Mouse (Mus musculus) spleen, postnatal 4 days (tissue): ENCODE results near the gene Pcnx2.

Source experiments
- DNase-seq, 2 experiments: peaks; one replicate each; pipeline ENCODE4 v3.0.0; 2022; ENCODE audit warnings: low spot score in 2 of 2

Gene Pcnx2

GRCm38 (mm10) chr8:125819797-125820196 is 78.3 kb downstream of the Pcnx2 start:
- no peak for DNase-seq

DNA sequence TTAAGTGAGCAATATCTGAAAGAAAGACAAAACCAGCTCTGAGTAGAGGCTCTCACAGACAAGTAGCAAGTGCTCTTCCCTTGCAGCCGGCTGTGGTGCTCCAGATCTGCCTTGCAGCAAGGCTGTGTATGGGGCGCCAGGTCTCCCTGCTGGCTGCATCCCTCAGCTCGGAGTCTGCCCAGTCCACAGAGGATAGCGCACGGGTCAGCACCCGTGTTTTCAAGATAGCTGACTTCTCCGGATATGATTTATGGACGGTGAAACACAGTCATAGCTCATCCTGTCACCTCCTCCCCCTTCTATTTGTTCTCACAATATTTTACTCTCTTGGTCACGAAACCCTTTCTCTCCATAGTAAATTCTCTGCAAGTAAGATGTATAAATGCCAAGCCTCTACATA is 79.3 kb downstream of the Pcnx2 start:
- no peak for DNase-seq

DNA sequence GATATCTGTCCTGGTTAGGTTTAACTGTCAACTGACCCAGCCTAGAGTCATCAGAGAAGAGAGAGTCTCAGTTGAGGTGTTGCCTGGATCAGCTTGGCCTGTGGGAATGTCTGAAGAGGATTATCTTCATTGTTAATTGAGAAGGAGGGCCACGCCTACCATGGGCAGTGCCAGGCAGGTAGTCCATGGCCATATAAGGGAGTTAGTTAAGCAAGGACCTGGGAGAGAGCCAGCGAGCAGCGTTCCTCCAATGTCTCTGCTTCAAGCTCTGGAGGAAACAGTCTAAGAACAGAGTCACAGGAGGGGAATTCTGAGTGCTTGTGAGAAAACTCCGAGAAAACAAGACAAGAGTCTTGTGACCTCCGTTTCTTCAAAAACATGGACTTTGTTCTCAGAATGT is 81.4 kb downstream of the Pcnx2 start:
- no peak for DNase-seq

- no peak for DNase-seq
Measured at GRCm38 (mm10) chr8:125808826-125809225, 89.3 kb downstream of the Pcnx2 start.

DNA sequence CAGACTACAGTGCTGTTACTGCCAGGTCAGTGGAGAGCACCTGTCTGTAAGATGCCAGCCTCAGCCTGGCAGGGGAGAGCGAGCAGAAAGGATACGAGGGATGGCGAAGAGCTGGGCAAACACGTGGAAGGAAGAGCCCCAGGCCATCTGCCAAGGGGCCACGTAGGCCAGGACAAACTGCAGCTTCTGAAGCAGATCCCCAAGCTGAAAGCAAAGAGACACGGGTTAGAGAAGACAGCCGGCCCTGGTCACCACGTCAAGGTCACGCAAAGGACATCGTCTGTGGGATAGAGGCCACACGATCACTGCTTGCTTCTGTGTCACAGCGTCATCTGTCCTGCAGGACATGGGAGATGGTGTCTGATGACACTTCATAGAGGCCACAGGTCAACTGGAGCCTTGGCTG is 90.2 kb downstream of the Pcnx2 start:
- no peak for DNase-seq

DNA sequence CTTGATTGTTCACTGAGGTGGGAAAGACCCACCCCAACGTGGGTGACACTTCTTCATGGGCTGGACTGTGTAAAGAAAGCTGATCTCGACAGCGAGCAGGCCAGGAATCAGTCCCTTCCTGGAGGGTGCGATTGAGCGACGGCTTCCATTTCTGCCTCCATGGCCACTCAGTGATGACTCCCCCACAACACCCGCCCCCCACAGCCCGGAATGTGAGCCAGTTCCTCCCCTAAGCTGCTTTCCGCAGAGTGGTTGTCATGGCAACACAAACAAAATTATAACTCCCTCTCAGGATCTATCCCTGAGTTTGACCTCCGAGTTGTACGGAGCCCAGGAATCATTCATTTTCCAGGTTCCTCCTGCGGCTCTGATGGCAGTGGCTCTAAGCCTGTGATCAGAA is 91.7 kb downstream of the Pcnx2 start:
- no peak for DNase-seq

DNA sequence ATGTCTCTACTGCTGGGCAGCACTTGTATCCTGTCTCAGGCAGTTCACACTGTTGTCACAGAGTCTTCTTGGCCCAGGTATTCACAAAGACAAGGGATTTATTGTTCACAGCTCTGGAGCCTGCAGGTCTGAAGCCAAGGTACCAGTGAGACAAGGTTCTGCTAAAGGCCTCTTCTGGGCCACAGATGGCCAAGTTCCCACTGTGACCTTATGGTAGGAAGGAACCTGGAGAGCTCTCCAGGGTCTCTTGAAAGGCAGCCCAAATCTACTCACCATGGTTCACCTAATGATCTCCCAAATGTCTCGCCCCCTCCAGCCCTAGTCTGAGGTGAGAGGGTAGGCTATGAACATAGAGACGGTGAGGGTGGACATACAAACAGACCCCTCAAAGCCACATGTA is 101.1 kb downstream of the Pcnx2 start:
- DNase-seq, result no peak

- no peak for DNase-seq
Measured at GRCm38 (mm10) chr8:125795341-125795740, 102.8 kb downstream of the Pcnx2 start.

DNA sequence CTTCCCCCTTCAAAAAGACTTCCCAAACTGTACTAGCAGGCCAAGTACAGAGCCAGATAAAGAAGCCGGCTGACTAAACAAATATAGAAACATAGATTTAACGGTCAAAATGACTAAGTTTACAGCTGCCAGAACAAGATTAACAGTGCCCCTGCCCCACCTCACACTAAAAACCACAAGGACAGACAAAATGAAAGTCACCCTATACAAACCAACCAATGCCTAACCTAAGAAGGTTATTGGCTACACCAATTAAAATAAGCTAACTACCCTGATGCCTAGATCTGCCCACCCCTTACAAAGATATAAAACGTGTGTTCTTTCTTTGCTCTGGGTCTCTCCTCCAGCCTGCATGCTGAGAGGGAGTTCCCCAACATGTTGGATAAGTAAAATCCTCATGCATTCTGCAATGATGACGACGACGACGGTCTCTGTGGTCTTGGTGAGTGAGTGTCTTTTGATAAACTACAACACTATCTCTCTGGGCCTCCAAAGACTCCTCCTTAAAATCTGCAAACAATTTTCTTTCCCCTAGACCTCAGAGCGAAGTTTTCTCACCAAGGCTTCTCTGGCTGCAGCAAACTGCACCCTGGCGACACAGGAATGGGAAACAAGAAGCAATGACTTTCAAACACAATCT is 105.2 kb downstream of the Pcnx2 start:
- no peak for DNase-seq

DNA sequence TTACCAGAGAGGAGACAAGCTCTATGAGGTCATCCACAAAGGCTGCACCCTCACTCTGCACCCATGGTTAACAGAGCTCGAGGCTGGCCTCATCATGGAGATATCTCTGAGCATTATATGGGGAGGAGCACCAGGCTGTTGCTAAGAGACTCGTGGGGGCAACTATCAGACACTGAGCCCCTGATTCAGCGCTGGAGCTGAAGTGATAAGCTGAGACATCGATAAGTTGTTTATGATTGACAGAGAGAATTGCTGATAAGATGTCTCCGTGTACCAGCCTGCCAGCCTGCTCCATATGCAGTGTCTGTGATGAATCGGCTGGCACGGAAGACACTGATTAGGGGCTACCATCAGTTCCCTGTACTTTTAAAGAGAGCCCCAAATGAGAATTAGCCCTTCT is 111.2 kb downstream of the Pcnx2 start:
- DNase-seq, result no peak

GRCm38 (mm10) chr8:125782161-125782560 is 116.0 kb downstream of the Pcnx2 start:
- no peak for DNase-seq

DNA sequence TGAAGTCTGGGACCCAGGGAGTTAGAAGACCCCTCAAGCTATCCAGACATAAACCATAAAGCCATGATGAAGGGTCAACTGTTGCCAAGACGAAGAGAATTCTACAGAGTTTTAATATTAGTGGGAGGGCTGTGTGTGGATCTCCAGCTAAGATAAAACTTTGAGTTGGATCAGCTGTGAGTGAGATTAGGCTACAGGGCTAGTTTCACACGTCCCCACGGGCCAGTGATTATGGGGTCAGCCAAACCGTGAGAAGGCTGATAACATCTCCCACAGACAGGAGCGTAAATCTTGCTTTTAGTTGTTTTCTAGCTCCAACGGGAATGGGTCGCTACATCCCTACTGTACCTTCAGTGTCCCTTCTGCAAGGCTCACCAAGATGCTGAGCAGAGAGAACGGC is 118.5 kb downstream of the Pcnx2 start:
- DNase-seq, result no peak

- peak; percentile 31 to 79 for DNase-seq
Measured at GRCm38 (mm10) chr8:125778919-125779318, 119.2 kb downstream of the Pcnx2 start.

DNA sequence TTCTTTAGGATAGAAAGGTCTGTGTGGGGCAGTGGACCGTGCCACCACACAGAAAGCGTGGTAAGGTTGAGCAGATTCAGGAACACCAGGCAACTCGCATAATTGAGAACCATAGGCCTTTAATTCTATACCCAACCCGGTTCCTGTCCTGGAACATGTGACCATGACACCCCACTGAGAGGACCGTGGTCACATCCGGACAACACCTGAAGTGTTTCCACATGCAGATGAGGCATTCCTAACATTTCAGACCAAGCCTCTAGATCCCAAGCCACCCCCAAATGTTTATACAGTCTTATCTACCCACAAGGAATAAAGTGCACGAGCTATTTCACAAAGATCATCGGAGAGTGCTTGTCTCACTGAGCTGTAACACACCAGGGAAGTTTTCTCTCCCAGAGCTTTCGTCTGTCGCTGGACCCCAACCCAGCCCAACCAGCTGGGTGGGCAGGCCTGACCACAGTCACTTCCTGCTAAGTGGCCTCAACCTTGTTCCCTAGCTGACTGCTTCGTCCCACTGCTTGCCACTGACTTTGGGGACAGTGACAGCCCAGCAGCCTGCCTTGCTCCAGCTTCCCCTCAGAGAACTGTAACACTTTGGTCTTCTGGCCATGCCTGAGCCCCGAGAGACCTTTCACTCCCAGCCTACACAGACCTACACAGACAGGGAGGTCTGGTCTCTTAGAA is 120.5 kb downstream of the Pcnx2 start:
- DNase-seq, result no peak

GRCm38 (mm10) chr8:125776800-125777199 is 121.3 kb downstream of the Pcnx2 start:
- no peak for DNase-seq

DNA sequence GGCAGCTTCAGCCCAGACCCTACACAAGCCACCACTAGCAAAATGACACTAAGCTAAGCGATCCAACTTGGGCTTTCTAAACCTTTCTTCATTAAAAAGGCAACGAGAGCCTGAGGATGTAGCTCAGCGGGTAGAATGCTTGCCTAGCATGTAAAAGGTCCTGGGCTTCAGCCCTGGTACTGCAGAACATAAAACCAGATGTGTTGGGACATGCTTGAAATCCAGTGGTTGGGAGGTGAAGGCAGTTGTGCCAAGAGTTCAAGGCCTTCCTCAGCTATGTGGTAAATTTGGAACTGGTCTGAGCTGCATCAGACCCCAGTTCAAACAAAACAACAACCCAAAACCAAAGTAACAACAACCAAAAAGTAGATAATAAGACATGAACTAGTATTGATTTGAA is 121.8 kb downstream of the Pcnx2 start:
- no peak for DNase-seq

DNA sequence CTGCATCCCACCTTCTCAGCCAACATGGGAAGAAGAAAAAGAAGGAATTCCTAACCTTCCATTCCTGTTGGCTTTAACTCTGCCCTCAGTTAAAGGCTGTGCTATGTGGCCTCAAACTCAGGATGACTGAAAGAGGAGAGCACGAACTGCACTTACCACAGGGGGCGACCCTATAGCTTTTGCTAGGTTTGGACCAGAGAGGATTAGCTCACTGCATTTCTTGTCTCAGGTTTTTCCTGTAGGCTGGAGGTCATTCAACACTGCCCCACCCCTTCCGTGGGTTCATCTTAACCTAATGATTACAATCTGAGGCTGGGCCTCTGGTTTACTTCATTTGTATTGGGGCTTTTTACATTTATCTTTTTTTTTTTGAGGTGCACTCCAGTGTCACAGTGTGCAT is 123.1 kb downstream of the Pcnx2 start:
- no peak for DNase-seq

DNA sequence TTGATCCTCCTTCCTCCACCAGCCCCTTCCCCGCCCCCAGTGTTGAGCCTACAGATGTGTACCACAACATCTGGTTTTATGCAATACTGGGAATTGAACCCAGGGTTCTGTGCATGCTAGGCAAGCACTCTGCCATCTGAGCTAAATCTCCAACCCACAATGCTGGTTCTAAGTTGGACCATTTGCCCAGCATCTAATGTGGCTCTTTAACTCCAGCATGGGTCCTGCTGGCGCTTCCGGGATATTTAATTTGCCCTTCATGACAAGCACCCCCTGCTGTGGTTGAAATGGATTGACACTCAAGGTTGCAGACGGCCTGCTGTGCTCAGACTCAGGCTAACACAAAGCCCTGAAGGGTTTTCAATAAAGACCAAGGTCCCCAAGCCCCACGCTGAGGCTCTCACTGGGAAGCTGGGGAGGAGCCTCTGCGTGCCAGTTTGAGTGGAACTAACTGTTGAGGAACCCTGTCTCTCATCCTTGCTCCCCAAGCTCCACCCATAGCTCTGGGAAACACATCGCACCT is 124.8 kb downstream of the Pcnx2 start:
- no peak for DNase-seq

- no peak for DNase-seq
Measured at GRCm38 (mm10) chr8:125772300-125772699, 125.8 kb downstream of the Pcnx2 start.

- no peak for DNase-seq
Measured at GRCm38 (mm10) chr8:125768079-125768478, 130.0 kb downstream of the Pcnx2 start.

DNA sequence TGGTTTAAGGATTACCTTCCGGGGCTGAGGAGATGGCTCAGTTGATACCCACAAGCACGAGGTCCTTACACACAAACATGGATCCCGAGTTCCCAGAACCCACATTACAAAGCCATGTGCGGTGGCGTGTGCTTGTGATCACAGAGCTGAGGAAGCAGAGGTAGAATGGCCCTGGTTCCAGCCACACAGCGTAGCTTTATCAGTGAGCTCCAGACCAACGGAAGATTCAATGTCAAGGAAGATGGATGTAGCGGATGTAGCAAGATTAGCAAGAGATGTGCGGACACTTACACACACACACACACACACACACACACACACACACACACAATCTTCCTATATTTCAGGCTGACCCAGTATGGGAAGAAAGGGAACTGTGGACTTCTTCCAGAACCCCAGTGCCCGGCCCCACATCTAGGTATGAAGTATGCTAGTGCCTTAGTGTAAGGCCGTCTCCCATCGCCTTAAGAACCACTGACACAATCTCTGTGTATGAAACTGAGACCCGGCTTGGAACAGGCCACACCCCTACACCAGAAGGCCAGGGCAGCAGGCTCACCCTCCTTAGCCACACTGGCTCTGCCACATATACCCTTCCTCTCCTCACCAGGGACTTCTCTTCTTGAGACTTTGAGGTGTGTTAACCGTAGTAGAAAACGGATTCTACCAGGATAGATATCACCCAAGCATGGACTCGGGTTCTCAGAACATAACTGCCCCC is 134.9 kb downstream of the Pcnx2 start:
- no peak for DNase-seq

DNA sequence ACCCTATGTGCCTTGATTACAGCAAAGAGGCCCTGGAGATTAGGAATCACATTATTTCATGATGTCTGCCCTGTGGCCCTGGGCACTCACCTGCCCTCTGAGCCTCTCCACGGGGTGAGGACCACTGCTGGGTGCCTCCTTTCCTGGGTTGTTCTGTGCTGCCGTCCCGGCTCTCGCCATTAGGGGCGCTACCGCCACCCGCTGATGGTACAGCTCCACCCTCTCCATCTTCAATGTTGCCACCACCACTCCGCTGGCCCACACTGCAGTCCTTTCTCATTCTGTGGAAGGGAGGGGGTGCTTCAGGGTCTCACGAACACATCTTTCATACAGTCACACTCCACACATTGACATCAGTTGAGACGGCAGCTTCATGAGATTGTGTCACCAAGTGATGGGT is 139.1 kb downstream of the Pcnx2 start:
- peak; percentile 62 to 87 for DNase-seq

DNA sequence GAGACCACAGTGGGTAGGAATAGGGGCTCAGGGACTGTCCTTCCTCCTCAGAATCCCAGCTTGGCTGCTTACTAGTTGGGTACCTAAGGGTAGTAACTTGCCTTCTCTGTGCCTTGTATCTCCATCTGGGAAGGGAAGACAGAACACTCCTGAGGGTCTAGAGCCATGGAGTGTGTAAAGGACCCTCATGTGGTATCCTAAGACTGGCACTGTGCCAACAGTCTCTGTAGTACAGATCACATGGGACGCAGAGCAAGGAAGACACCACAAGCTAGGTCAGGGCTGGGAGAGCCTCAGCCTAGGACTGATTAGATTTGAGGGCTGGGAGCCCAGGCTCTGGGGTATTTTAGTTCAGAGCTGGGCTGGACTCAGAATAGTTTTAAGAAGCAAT is 141.0 kb downstream of the Pcnx2 start:
- DNase-seq, result no peak
